Mouse (Mus musculus) kidney, postnatal 25 days (tissue): ENCODE data around the gene Mxd3.

Source experiments
- DNase-seq, 2 experiments: peaks; one replicate each; pipeline ENCODE4 v3.0.0; 2021; ENCODE audit warnings: mixed read lengths in 2 of 2

Gene Mxd3

GRCm38 (mm10) chr13:55330567-55331400, 1.2 kb upstream of the Mxd3 start:
- no peak for DNase-seq

GRCm38 (mm10) chr13:55329109-55329682, 427 bp downstream of the Mxd3 start:
- no peak for DNase-seq

- no peak for DNase-seq
These were observed 982 bp downstream of the Mxd3 start for GRCm38 (mm10) chr13:55328641-55329040.

GRCm38 (mm10) chr13:55328171-55328570, 1.5 kb downstream of the Mxd3 start:
- no peak for DNase-seq

GRCm38 (mm10) chr13:55327633-55328032, 2.0 kb downstream of the Mxd3 start:
- DNase-seq, result peak; percentile 86 to 90

GRCm38 (mm10) chr13:55327169-55327568, 2.5 kb downstream of the Mxd3 start:
- no peak for DNase-seq

- no peak for DNase-seq
These were observed 4.0 kb downstream of the Mxd3 start for GRCm38 (mm10) chr13:55325596-55325995.

GRCm38 (mm10) chr13:55322130-55322825, 7.3 kb downstream of the Mxd3 start:
- peak; percentile 71 to 83 for DNase-seq

- DNase-seq, result peak; percentile 90 to 93
These were observed 8.0 kb downstream of the Mxd3 start, which contains the start of gene Rab24 for GRCm38 (mm10) chr13:55321434-55322129. Gene Rab24, minus strand, starts transcription at chr13:55321946.

GRCm38 (mm10) chr13:55319931-55320533, 9.6 kb downstream of the Mxd3 start, which contains the start of gene Prelid1:
Gene Prelid1, plus strand, starts transcription at chr13:55320500.
- DNase-seq, result no peak

- DNase-seq, result no peak
These were observed 11.3 kb downstream of the Mxd3 start for GRCm38 (mm10) chr13:55318351-55318750.

GRCm38 (mm10) chr13:55314891-55315412, 14.7 kb downstream of the Mxd3 start:
- DNase-seq, result no peak

- DNase-seq, result no peak
These were observed 16.6 kb downstream of the Mxd3 start for GRCm38 (mm10) chr13:55313051-55313450.

GRCm38 (mm10) chr13:55312028-55312630, 17.5 kb downstream of the Mxd3 start:
- DNase-seq, result no peak

GRCm38 (mm10) chr13:55300913-55301312, 28.7 kb downstream of the Mxd3 start:
- no peak for DNase-seq

- no peak for DNase-seq
These were observed 32.9 kb downstream of the Mxd3 start for GRCm38 (mm10) chr13:55296760-55297159.

GRCm38 (mm10) chr13:55288854-55289253, 40.8 kb downstream of the Mxd3 start:
- peak in 1 of 2 experiments; percentile 22 for DNase-seq

GRCm38 (mm10) chr13:55277646-55278045, 52.0 kb downstream of the Mxd3 start:
- DNase-seq, result no peak

- DNase-seq, result no peak
These were observed 52.4 kb downstream of the Mxd3 start for GRCm38 (mm10) chr13:55277203-55277602.
